Mouse (Mus musculus) heart, postnatal 36 days (tissue): ENCODE data around the gene Rxrb. TPM values are rescaled to one million over a fixed set of nuclear protein-coding genes. Genes with fewer than 3 reads are reported as not detected.
A peak's percentile ranks its signal among the peaks of the same experiment; 100 is the strongest.
"Not testable (repeated sequence)": the region's sequence is repeated elsewhere in the genome, so short reads cannot be mapped to it uniquely, and the experiment has no call there.

ENCODE experiments used
- DNase-seq, 2 experiments: peaks; one replicate each; pipeline ENCODE4 v3.0.0; 2021 to 2022
- intact Hi-C: fragments of 180-260 bp; cut with DNase I; formaldehyde crosslinking; loops from one replicate; pipeline ENCODE4 v1.15.1; 2025
- total RNA-seq, 2 experiments: library from RNA; stranded (reverse); gene quantifications; 2 replicates each; pipeline ENCODE4 v1.2.3; 2021

The Rxrb gene
- total RNA-seq, result 10 to 100 TPM; 39.8 to 41.8 TPM

- DNase-seq, result peak; percentile 98 to 99
- intact Hi-C loops, result loop anchor here (5.0 kb wide), 1 partner anchor 86 kb away; the partner anchor contains the start of gene H2-DMa
These were observed at the start of gene Rxrb, which contains the start of gene Slc39a7 for GRCm38 (mm10) chr17:34031465-34032173. TSS of gene Rxrb (plus strand) at chr17:34031812. TSS of gene Slc39a7 (minus strand) at chr17:34031682.

- intact Hi-C loops, result loop anchor here (1.0 kb wide), 1 partner anchor 14 kb away; no protein-coding TSS in a partner anchor
- DNase-seq, result peak; percentile 76 to 83
These were observed 49.5 kb upstream of the Rxrb start for GRCm38 (mm10) chr17:33982136-33982535.

- DNase-seq, result peak; percentile 57 to 64
- intact Hi-C loops, result no loop called here
These were observed 39.6 kb upstream of the Rxrb start for GRCm38 (mm10) chr17:33991788-33992664.

GRCm38 (mm10) chr17:33994959-33995358, 36.7 kb upstream of the Rxrb start:
- no peak for DNase-seq
- intact Hi-C loops, result loop anchor here (1.0 to 5.0 kb wide), 2 partner anchors 897 to 1275 kb away; no protein-coding TSS in a partner anchor

GRCm38 (mm10) chr17:33995651-33996050, 36.0 kb upstream of the Rxrb start:
- intact Hi-C loops, result loop anchor here (5.0 kb wide), 1 partner anchor 897 kb away; no protein-coding TSS in a partner anchor
- DNase-seq, result no peak

GRCm38 (mm10) chr17:33997025-33997424, 34.6 kb upstream of the Rxrb start:
- intact Hi-C loops, result loop anchor here (5.0 kb wide), 1 partner anchor 895 kb away; no protein-coding TSS in a partner anchor

GRCm38 (mm10) chr17:33998697-33999096, 32.9 kb upstream of the Rxrb start:
- intact Hi-C loops, result loop anchor here (5.0 kb wide), 1 partner anchor 894 kb away; no protein-coding TSS in a partner anchor

More at GRCm38 (mm10) chr17:33997025-33997424, 34.6 kb upstream of the Rxrb start:
- DNase-seq, result not testable (repeated sequence)

GRCm38 (mm10) chr17:33999341-34000149, 32.1 kb upstream of the Rxrb start:
- intact Hi-C loops, result loop anchor here (5.0 kb wide), 2 partner anchors 893 to 1378 kb away; partner anchors contain the start of gene H2-Q4

More at GRCm38 (mm10) chr17:33998697-33999096, 32.9 kb upstream of the Rxrb start:
- DNase-seq, result not testable (repeated sequence)

GRCm38 (mm10) chr17:34000150-34000537, 31.5 kb upstream of the Rxrb start, which contains the start of gene H2-K1:
TSS of gene H2-K1 (minus strand) at chr17:34000347.
- DNase-seq, result peak; percentile 88 to 90
- intact Hi-C loops, result loop anchor here (5.0 kb wide), 1 partner anchor 1377 kb away; the partner anchor contains the start of gene H2-Q4

More at GRCm38 (mm10) chr17:33999341-34000149, 32.1 kb upstream of the Rxrb start:
- peak; percentile 37 to 48 for DNase-seq

GRCm38 (mm10) chr17:34000796-34001195, 30.8 kb upstream of the Rxrb start:
- intact Hi-C loops, result loop anchor here (5.0 kb wide), 1 partner anchor 1377 kb away; the partner anchor contains the start of gene H2-Q4
- not testable (repeated sequence) for DNase-seq

- peak in 1 of 2 experiments; percentile 57 for DNase-seq
- intact Hi-C loops, result loop anchor here (5.0 kb wide), 1 partner anchor 1374 kb away; the partner anchor contains the start of gene H2-Q4
These were observed 28.2 kb upstream of the Rxrb start for GRCm38 (mm10) chr17:34003426-34003825.

GRCm38 (mm10) chr17:34006570-34006969, 25.0 kb upstream of the Rxrb start:
- intact Hi-C loops, result no loop called here
- DNase-seq, result no peak

- intact Hi-C loops, result no loop called here
- no peak for DNase-seq
These were observed 21.5 kb upstream of the Rxrb start for GRCm38 (mm10) chr17:34010156-34010555.

GRCm38 (mm10) chr17:34013436-34013835, 18.2 kb upstream of the Rxrb start:
- intact Hi-C loops, result no loop called here
- no peak for DNase-seq

GRCm38 (mm10) chr17:34021539-34022413, 9.8 kb upstream of the Rxrb start:
- intact Hi-C loops, result loop anchor here (1.0 kb wide), 1 partner anchor 64 kb away; no protein-coding TSS in a partner anchor
- no peak for DNase-seq

GRCm38 (mm10) chr17:34022414-34022783, 9.2 kb upstream of the Rxrb start:
- intact Hi-C loops, result no loop called here
- no peak for DNase-seq

GRCm38 (mm10) chr17:34022987-34023386, 8.6 kb upstream of the Rxrb start:
- intact Hi-C loops, result no loop called here
- DNase-seq, result no peak

- intact Hi-C loops, result no loop called here
- no peak for DNase-seq
These were observed 7.9 kb upstream of the Rxrb start for GRCm38 (mm10) chr17:34023678-34024077.
